Comparison of ENCODE assay signal across 9 mouse cellular contexts in the genomic region with DNA sequence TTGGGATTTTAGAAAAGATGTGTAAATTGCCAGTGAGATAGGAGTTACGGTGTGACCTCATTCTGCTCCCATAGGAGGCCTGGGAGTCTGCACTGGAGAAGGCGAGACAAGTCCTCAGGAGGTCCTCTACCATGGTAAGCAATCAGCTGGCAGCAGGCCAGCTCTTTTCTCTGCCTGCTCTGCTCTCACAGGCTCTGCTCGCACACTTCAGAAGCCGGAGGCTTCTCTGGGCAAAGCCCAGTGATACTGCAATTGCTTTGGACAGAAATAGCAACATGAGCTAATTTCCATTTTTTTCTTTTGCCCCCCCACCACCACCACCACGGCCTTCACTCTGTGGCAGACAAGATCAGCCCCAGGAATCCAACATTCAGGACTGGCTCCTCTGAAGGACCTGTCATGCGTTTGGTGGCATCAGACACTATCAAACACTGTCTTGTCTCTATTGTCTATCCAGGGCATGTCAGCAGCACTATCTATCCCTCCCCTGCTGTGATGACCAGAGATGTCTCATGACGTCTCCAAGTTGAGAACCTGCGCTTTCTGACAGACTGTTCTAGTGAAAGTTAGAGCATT.
A peak's percentile ranks its signal among the peaks of the same experiment; 100 is the strongest.
DNase-seq lines count a peak whose midpoint lies in the region; ATAC-seq and TF ChIP-seq lines count a peak whose summit lies in the region.
"Had no signal": no experiment of that assay in that cellular context is flagged by ENCODE, and none has a peak within 500 bp of the region (broad histone marks: within the 10 kb centered on the region; RNA-seq: fewer than 3 reads in every experiment).

No protein-coding gene starts in this region.

- H3K27me3 ChIP-seq in heart, embryonic 14.5 days (ENCODE audit: control insufficient read depth, insufficient read depth, low read length), result no peaks in the 10 kb centered on the region

- no peak overlapping the region for H3K4me3 ChIP-seq in heart, embryonic 14.5 days (ENCODE audit: control insufficient read depth in 1 of 2, insufficient read depth in 1 of 2, low read depth in 1 of 2, low read length in 2 of 2)
- no peak overlapping the region for H3K4me3 ChIP-seq in left cerebral cortex, adult 2 months

- no peaks in the 10 kb centered on the region for H3K9me3 ChIP-seq in heart, embryonic 14.5 days (ENCODE audit: control insufficient read depth, low read length)
- H3K9me3 ChIP-seq: G1E had no signal

- peak overlapping the region; percentile 36 for H3K4me2 ChIP-seq in heart, embryonic 14.5 days (ENCODE audit: low read length)

- H3K9ac ChIP-seq in heart, embryonic 14.5 days (ENCODE audit: low read length), result no peak overlapping the region

- intact Hi-C loops in left cerebral cortex, postnatal 4 days (cut with DNase I), result no loop called here
- intact Hi-C loops in left cerebral cortex, adult 2 months (cut with DNase I), result loop anchor here (10.0 kb wide), 1 partner anchor 266 kb away; no protein-coding TSS in a partner anchor

- H3K36me3 ChIP-seq in heart, embryonic 14.5 days (ENCODE audit: control insufficient read depth, insufficient read depth, low read length), result no peaks in the 10 kb centered on the region
- H3K36me3 ChIP-seq: G1E had no signal

- H3K4me1 ChIP-seq in heart, embryonic 14.5 days (ENCODE audit: control insufficient read depth in 2 of 2, insufficient read depth in 2 of 2, low read length in 2 of 2), result peaks cover 6 to 13% of the 10 kb centered on the region in 2 experiments

- ATAC-seq in heart, embryonic 14.5 days (ENCODE audit: insufficient number of reproducible peaks, insufficient read depth, low FRiP score, low read depth), result peak; percentile 93

- 13% methylated on average over 8 of the region's 8 CpGs for WGBS in heart, embryonic 14.5 days

- peak overlapping the region; percentile 80 to 81 for H3K27ac ChIP-seq in heart, embryonic 14.5 days (replicated peaks in 1 of 2; ENCODE audit: control insufficient read depth in 1 of 2, insufficient read depth in 1 of 2, low read depth in 2 of 2, low read length in 2 of 2)
- H3K27ac ChIP-seq in left cerebral cortex, adult 2 months, result no peak overlapping the region

- TF ChIP-seq CTCF in left cerebral cortex, adult 2 months (IDR thresholded peaks at IDR 0.05), result no peak

- peak; percentile 76 for DNase-seq in left cerebral cortex, postnatal 4 days
- no peak for DNase-seq in left cerebral cortex, adult 8-10 months (ENCODE audit: low spot score in 2 of 2)
- peak; percentile 75 for DNase-seq in cerebellum, adult 9-11 months
- DNase-seq in kidney, postnatal 14 days, result peak; percentile 63
- peak; percentile 64 for DNase-seq in retina, embryonic 14.5 days (ENCODE audit: low spot score)
- DNase-seq in left cerebral cortex, adult 2 months (ENCODE audit: extremely low spot score in 1 of 2, low spot score in 2 of 2), result no peak
- DNase-seq in gastrocnemius, adult 18-20 months (ENCODE audit: low spot score), result no peak

Comparison
In these comparisons a context has a peak if more than half of its experiments do, and no peak if none do; other contexts are left out.
1. DNase-seq: peak in left cerebral cortex, postnatal 4 days (single experiment), cerebellum, adult 9-11 months (single experiment), kidney, postnatal 14 days (single experiment) and retina, embryonic 14.5 days (single experiment); none in left cerebral cortex, adult 8-10 months (0 of 2), left cerebral cortex, adult 2 months (0 of 2) and gastrocnemius, adult 18-20 months (single experiment).